Mouse (Mus musculus): ENCODE data around the gene Olfr1357.

DNA sequence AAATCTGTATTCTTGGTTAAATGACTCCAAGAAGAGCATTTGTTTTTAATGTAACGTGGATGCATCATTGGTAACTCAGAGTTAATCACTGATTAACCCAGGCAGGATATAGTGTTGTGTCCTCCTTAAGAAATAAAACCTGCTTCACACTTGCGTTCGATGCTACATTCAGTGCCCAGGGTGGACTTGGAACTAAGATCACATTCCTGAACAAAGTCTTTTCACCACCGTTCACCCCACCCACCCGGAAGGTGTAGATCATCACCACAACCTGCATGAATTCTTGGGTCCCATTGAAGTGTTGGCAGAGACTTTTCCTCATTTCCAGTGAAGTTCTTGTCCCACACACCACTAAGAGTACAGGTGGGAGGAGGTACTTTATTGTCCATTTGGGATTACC lies 24.1 kb downstream of the Olfr1357 start:
- TF ChIP-seq CTCF (IDR thresholded peaks at IDR 0.05 in 2 of 3, conservative IDR thresholded peaks at IDR 0.05 in 1 of 3; ENCODE audit: control insufficient read depth in 1 of 3, insufficient read depth in 1 of 3, low read depth in 2 of 3, low read length in 3 of 3, poor library complexity in 1 of 3, severe bottlenecking in 1 of 3) (no peak), POLR2A (IDR thresholded peaks at IDR 0.05; ENCODE audit: control insufficient read depth in 1 of 2, insufficient read depth in 1 of 2, low read depth in 1 of 2, low read length in 2 of 2, poor library complexity in 1 of 2) (no peak), E2F4 (IDR thresholded peaks at IDR 0.05; ENCODE audit: borderline replicate concordance, low read depth, low read length) (no peak), NRF1 (IDR thresholded peaks at IDR 0.05; ENCODE audit: insufficient read depth, low read depth, low read length, poor library complexity, severe bottlenecking) (no peak), UBTF (IDR thresholded peaks at IDR 0.05; ENCODE audit: borderline replicate concordance, insufficient read depth, low read depth, low read length) (no peak)

All from MEL (cell line).